In the genomic region with DNA sequence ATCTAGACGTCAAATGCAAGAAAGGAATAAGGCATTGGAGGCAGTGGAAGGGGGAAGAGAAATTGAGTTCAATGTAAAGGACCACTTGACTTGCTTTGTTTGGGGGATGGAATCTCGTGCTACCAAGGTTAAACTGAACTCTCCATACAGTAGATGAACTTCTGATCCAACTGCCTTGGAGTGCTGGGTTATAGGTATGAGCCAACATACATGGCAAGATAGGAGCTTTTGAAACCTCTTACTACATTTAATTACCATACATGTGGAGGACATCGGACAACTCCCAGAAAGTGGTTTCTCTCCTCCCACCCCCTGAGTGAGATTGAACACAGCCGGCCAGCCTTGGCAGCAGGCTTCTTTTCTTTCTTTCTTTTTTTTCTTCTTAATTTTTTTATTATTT, we compare ENCODE assay signal across 24 mouse cellular contexts. TPM values are rescaled to one million over a fixed set of nuclear protein-coding genes. Genes with fewer than 3 reads are reported as not detected.
A peak's percentile ranks its signal among the peaks of the same experiment; 100 is the strongest.
DNase-seq lines count a peak whose midpoint lies in the region; ATAC-seq and TF ChIP-seq lines count a peak whose summit lies in the region.
"Had no signal": no experiment of that assay in that cellular context is flagged by ENCODE, and none has a peak within 500 bp of the region (broad histone marks: within the 10 kb centered on the region; RNA-seq: fewer than 3 reads in every experiment).

No protein-coding gene starts in this region.

- peak overlapping the region; percentile 10 for H3K4me2 ChIP-seq in liver, embryonic 12.5 days
- peak overlapping the region; percentile 64 for H3K4me2 ChIP-seq in intestine, postnatal 0 days (replicated peaks; ENCODE audit: low read depth)
- H3K4me2 ChIP-seq: embryonic facial prominence, embryonic 15.5 days; heart, embryonic 11.5 days; heart, embryonic 15.5 days; hindbrain, embryonic 15.5 days had no signal

- WGBS in liver, embryonic 12.5 days (ENCODE audit: insufficient replicate concordance): 26% methylated on average over 4 of the region's 4 CpGs
- WGBS in intestine, postnatal 0 days: 32% methylated on average over 4 of the region's 4 CpGs

- no peak overlapping the region for H3K9ac ChIP-seq in liver, embryonic 12.5 days
- peak overlapping the region; percentile 63 for H3K9ac ChIP-seq in intestine, postnatal 0 days (ENCODE audit: low read depth, low read length)
- H3K9ac ChIP-seq: embryonic facial prominence, embryonic 15.5 days; heart, embryonic 15.5 days; hindbrain, embryonic 15.5 days had no signal

- DNase-seq in liver: no peak
- peak; percentile 73 for DNase-seq in 416B (ENCODE audit: low read depth)
- no peak for DNase-seq in testis, postnatal 10 days (ENCODE audit: low spot score)
- DNase-seq in left cerebral cortex, postnatal 14 days (ENCODE audit: low spot score in 2 of 2): no peak
- DNase-seq in right cerebral cortex, postnatal 25 days: no peak
- DNase-seq: adrenal gland, adult 8-10 months; adrenal gland, postnatal 36 days; cerebellum, adult 11 months; cerebellum, adult 8-10 months; embryo, embryonic 11 days; heart, adult 2 months; heart, postnatal 14 days had no signal

- no peaks in the 10 kb centered on the region for H3K36me3 ChIP-seq in liver, embryonic 12.5 days
- H3K36me3 ChIP-seq in intestine, postnatal 0 days (ENCODE audit: control insufficient read depth, insufficient read depth): peaks cover 3% of the 10 kb centered on the region; the same call in 1 of the 2 replicates
- H3K36me3 ChIP-seq: embryonic facial prominence, embryonic 15.5 days; forebrain, embryonic 10.5 days; heart, embryonic 15.5 days; hindbrain, embryonic 10.5 days; hindbrain, embryonic 15.5 days had no signal

- no peaks in the 10 kb centered on the region for H3K27me3 ChIP-seq in liver, embryonic 12.5 days (replicated peaks)
- no peaks in the 10 kb centered on the region for H3K27me3 ChIP-seq in intestine, postnatal 0 days (replicated peaks; ENCODE audit: control insufficient read depth, insufficient read depth, low read length)
- H3K27me3 ChIP-seq: embryonic facial prominence, embryonic 15.5 days; heart, embryonic 15.5 days; hindbrain, embryonic 15.5 days had no signal

- no peak for TF ChIP-seq CTCF in intestine, postnatal 0 days (IDR thresholded peaks at IDR 0.05; ENCODE audit: low read depth)

- H3K4me1 ChIP-seq in liver, embryonic 12.5 days: peaks cover 22% of the 10 kb centered on the region
- H3K4me1 ChIP-seq in intestine, postnatal 0 days (replicated peaks; ENCODE audit: control insufficient read depth, insufficient read depth, low read length): peaks cover 11% of the 10 kb centered on the region; the same call in 1 of the 2 replicates
- H3K4me1 ChIP-seq: embryonic facial prominence, embryonic 15.5 days; heart, embryonic 15.5 days; hindbrain, embryonic 15.5 days had no signal

- H3K4me3 ChIP-seq in liver, embryonic 12.5 days: no peak overlapping the region
- H3K4me3 ChIP-seq in intestine, postnatal 0 days (ENCODE audit: low read depth, low read length): peak overlapping the region; percentile 59
- H3K4me3 ChIP-seq: embryonic facial prominence, embryonic 15.5 days; erythroblast, embryonic 14.5 days; forebrain, embryonic 10.5 days; heart, adult 2 months; heart, embryonic 15.5 days; hindbrain, embryonic 10.5 days; hindbrain, embryonic 15.5 days had no signal

- H3K27ac ChIP-seq in liver, embryonic 12.5 days: peak overlapping the region; percentile 10
- H3K27ac ChIP-seq in intestine, postnatal 0 days (ENCODE audit: low read depth, low read length): peak overlapping the region; percentile 78
- H3K27ac ChIP-seq: embryonic facial prominence, embryonic 15.5 days; forebrain, embryonic 10.5 days; heart, adult 2 months; heart, embryonic 15.5 days; hindbrain, embryonic 10.5 days; hindbrain, embryonic 15.5 days had no signal

- no peak for ATAC-seq in liver, embryonic 12.5 days
- 0 out of 2 replicates have a peak, but pooled peaks have one; percentile 20 for ATAC-seq in granulocyte monocyte progenitor cell, adult 5-6 weeks (replicated peaks; ENCODE audit: poor library complexity, severe bottlenecking)
- ATAC-seq in intestine, postnatal 0 days: no peak
- ATAC-seq: forebrain, embryonic 14.5 days had no signal

- intact Hi-C loops in left cerebral cortex, postnatal 14 days (cut with DNase I): loop anchor here (5.0 kb wide), 1 partner anchor 233 kb away; no protein-coding TSS in a partner anchor

- no peaks in the 10 kb centered on the region for H3K9me3 ChIP-seq in liver, embryonic 12.5 days (replicated peaks)
- H3K9me3 ChIP-seq in intestine, postnatal 0 days (ENCODE audit: control insufficient read depth): no peaks in the 10 kb centered on the region
- H3K9me3 ChIP-seq: embryonic facial prominence, embryonic 15.5 days; forebrain, embryonic 10.5 days; heart, embryonic 15.5 days; hindbrain, embryonic 10.5 days; hindbrain, embryonic 15.5 days had no signal

RNA-seq across cellular contexts. Expression of a gene that starts 1.3 kb away (rescaled TPM):
- polyA plus RNA-seq in liver, embryonic 12.5 days (2016; fragmentation: Nextera tagmentation; extraction: Ambion mirVana): 5.2 and 5.5 TPM in 2 replicates
- 41.1 and 69.5 TPM in 2 replicates for total RNA-seq in granulocyte monocyte progenitor cell, adult 5-6 weeks (2014; fragmentation: Nextera tagmentation)
- total RNA-seq in granulocyte monocyte progenitor cell, adult 5-6 weeks (2017): 53.2 and 60.5 TPM in 2 replicates
- polyA plus RNA-seq in intestine, postnatal 0 days (2015; fragmentation: Nextera tagmentation; extraction: Ambion mirVana): 459 and 473 TPM in 2 replicates
- not detected for total RNA-seq in left cerebral cortex, postnatal 14 days (2021)
- total RNA-seq: adrenal gland, postnatal 36 days; gastrocnemius, adult 8-10 months; heart, adult 2 months had no signal
- polyA plus RNA-seq: erythroblast, embryonic 14.5 days; forebrain, embryonic 14.5 days had no signal

RNA-seq across cellular contexts. Expression of a gene that starts 34.4 kb away (rescaled TPM):
- polyA plus RNA-seq in liver, embryonic 12.5 days (2016; fragmentation: Nextera tagmentation; extraction: Ambion mirVana): 20.0 and 22.2 TPM in 2 replicates
- 8.1 and 19.6 TPM in 2 replicates for total RNA-seq in granulocyte monocyte progenitor cell, adult 5-6 weeks (2014; fragmentation: Nextera tagmentation)
- 9.2 and 13.4 TPM in 2 replicates for total RNA-seq in granulocyte monocyte progenitor cell, adult 5-6 weeks (2017)
- polyA plus RNA-seq in intestine, postnatal 0 days (2015; fragmentation: Nextera tagmentation; extraction: Ambion mirVana): 23.5 and 23.6 TPM in 2 replicates
- total RNA-seq in left cerebral cortex, postnatal 14 days (2021): 10 to 100 TPM; 32.5 to 32.7 TPM

Comparison
In these comparisons a context has a peak if more than half of its experiments do, and no peak if none do; other contexts are left out.
1. RNA of a gene that starts 1.3 kb away (total RNA-seq): 41.1 to 69.5 TPM in granulocyte monocyte progenitor cell, adult 5-6 weeks; not detected in left cerebral cortex, postnatal 14 days; every median in the first group is over 10 times any median in the second.